Mouse (Mus musculus): ENCODE measurements around the gene Gtf3c2. TPM values are rescaled to one million over a fixed set of nuclear protein-coding genes. Genes with fewer than 3 reads are reported as not detected.

The Gtf3c2 gene
- total RNA-seq, 1 experiment from 2014 or later, result 86.1 TPM

GRCm38 (mm10) chr5:31162462-31162861 lies 17.5 kb downstream of the Gtf3c2 start:
- ATAC-seq (ENCODE audit: extremely low read depth, insufficient number of reproducible peaks, low FRiP score, poor library complexity, severe bottlenecking), result no peak

GRCm38 (mm10) chr5:31154152-31154553 lies 25.8 kb downstream of the Gtf3c2 start, which contains the start of gene Mpv17:
Gene Mpv17 (minus strand): TSS chr5:31154251.
- peak; percentile 86 for ATAC-seq (ENCODE audit: extremely low read depth, insufficient number of reproducible peaks, low FRiP score, poor library complexity, severe bottlenecking)

GRCm38 (mm10) chr5:31153516-31154151 lies 26.3 kb downstream of the Gtf3c2 start:
- no peak for ATAC-seq (ENCODE audit: extremely low read depth, insufficient number of reproducible peaks, low FRiP score, poor library complexity, severe bottlenecking)

DNA sequence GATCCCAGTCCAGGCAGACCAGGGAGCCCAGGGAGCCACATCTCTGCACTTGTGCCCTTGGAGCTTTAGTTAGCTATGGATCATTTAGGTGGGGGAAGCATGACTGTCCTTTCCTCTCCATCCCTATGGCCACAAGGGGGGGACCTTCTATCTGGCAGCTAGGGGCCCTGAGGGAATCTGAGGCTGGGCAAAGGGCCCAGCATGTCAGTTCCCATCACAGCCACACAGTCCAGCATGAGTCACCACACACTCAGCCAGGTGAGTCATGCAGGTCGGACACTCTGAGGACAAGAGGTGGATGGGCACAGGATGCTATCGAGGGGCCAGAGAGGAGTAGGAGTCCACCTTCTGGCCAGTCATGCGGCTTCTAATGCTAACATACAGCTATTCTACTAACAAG lies 28.2 kb downstream of the Gtf3c2 start:
- no peak for ATAC-seq (ENCODE audit: extremely low read depth, insufficient number of reproducible peaks, low FRiP score, poor library complexity, severe bottlenecking)

DNA sequence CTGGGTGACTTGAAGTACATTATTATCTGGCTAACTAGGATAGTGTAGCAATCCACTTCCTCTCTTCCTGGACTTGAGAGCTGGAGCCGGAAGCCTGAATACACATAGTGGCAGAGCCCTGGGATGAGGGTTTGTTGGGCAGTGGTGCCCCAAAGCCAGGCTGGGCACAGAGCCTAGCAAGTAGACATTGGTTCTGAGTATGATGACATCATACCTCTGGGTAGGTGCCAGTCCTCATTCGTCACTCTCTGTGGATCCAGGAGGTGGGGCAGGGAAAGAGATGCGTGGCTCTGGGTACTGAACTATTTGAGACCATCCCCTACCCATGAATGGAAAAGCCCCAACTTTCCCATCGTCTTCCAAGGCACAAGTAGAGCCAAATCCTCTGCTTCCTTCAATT lies 30.2 kb downstream of the Gtf3c2 start:
- ATAC-seq (ENCODE audit: extremely low read depth, insufficient number of reproducible peaks, low FRiP score, poor library complexity, severe bottlenecking), result no peak

GRCm38 (mm10) chr5:31138968-31139425 lies 40.9 kb downstream of the Gtf3c2 start:
- no peak for ATAC-seq (ENCODE audit: extremely low read depth, insufficient number of reproducible peaks, low FRiP score, poor library complexity, severe bottlenecking)

DNA sequence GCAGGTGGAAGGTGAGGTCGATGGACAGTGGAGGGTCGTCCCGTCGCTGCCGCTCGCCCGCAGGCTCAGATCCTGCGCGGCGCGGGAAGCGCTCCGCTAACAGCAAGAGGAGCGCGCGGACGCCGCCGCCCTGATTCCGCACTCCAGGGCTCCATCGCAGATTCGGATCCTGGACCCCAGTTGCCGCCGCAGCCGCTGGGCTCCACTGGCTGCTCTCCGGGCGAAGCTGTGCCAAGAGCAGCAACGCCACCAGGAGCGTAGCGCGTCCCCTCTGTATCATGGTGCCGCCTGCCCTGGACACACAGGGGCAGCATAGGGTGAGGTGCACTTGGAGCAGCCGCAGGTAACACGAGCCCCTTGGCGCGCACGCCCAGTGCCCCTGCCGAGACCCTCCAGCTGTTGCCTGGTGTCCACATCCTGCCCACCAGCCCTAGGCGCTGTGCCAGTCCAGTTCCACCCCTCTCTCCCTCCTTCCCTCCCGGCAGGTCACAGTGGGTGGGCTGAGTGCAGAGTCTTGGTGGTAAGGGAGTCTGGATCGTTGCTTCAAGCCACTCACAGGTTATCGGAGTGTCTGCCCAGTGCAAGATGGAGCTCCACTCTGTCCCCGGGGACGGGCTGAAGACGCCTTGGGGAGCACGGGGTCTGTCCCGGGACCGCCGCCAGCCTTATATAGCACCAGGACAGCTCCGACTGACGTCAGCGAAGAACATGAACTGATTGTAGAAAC lies 41.5 kb downstream of the Gtf3c2 start, which contains the start of gene Ucn:
Ucn (minus strand) TSS at position 589 of the 727 bp plus-strand sequence.
- ATAC-seq (ENCODE audit: extremely low read depth, insufficient number of reproducible peaks, low FRiP score, poor library complexity, severe bottlenecking), result no peak

GRCm38 (mm10) chr5:31137658-31138057 lies 42.3 kb downstream of the Gtf3c2 start:
- ATAC-seq (ENCODE audit: extremely low read depth, insufficient number of reproducible peaks, low FRiP score, poor library complexity, severe bottlenecking), result no peak

- no peak for ATAC-seq (ENCODE audit: extremely low read depth, insufficient number of reproducible peaks, low FRiP score, poor library complexity, severe bottlenecking)
Measured at GRCm38 (mm10) chr5:31136730-31137424, 43.1 kb downstream of the Gtf3c2 start.

- ATAC-seq (ENCODE audit: extremely low read depth, insufficient number of reproducible peaks, low FRiP score, poor library complexity, severe bottlenecking), result no peak
Measured at GRCm38 (mm10) chr5:31126050-31126449, 53.9 kb downstream of the Gtf3c2 start.

GRCm38 (mm10) chr5:31123481-31123880 lies 56.5 kb downstream of the Gtf3c2 start:
- no peak for ATAC-seq (ENCODE audit: extremely low read depth, insufficient number of reproducible peaks, low FRiP score, poor library complexity, severe bottlenecking)

GRCm38 (mm10) chr5:31121111-31121510 lies 58.8 kb downstream of the Gtf3c2 start:
- ATAC-seq (ENCODE audit: extremely low read depth, insufficient number of reproducible peaks, low FRiP score, poor library complexity, severe bottlenecking), result no peak

GRCm38 (mm10) chr5:31116912-31117311 lies 63.0 kb downstream of the Gtf3c2 start:
- ATAC-seq (ENCODE audit: extremely low read depth, insufficient number of reproducible peaks, low FRiP score, poor library complexity, severe bottlenecking), result no peak

- no peak for ATAC-seq (ENCODE audit: extremely low read depth, insufficient number of reproducible peaks, low FRiP score, poor library complexity, severe bottlenecking)
Measured at GRCm38 (mm10) chr5:31116354-31116753, 63.6 kb downstream of the Gtf3c2 start, which contains the start of gene Trim54. Gene Trim54 (plus strand): TSS chr5:31116712.

GRCm38 (mm10) chr5:31110781-31111180 lies 69.2 kb downstream of the Gtf3c2 start:
- ATAC-seq (ENCODE audit: extremely low read depth, insufficient number of reproducible peaks, low FRiP score, poor library complexity, severe bottlenecking), result no peak

- ATAC-seq (ENCODE audit: extremely low read depth, insufficient number of reproducible peaks, low FRiP score, poor library complexity, severe bottlenecking), result no peak
Measured at GRCm38 (mm10) chr5:31108000-31108490, 71.9 kb downstream of the Gtf3c2 start, which contains the start of gene Slc30a3. Gene Slc30a3 (minus strand): TSS chr5:31108237.

Measured in neutrophil, adult 5-6 weeks (primary cell).